Mouse (Mus musculus) layer of hippocampus, postnatal 14 days (tissue): ENCODE results near the gene Eif4g3. TPM values are rescaled to one million over a fixed set of nuclear protein-coding genes. Genes with fewer than 3 reads are reported as not detected.

Source experiments
- DNase-seq, 2 experiments: peaks; one replicate each; pipeline ENCODE4 v3.0.0; 2021 to 2022; ENCODE audit warnings: low spot score in 2 of 2, mixed read lengths in 1 of 2
- microRNA-seq, 2 experiments: library from miRNA; unstranded; fragments of <30 nt; microRNA quantifications; one replicate each; pipeline ENCODE4 v1.2.0; 2021
- total RNA-seq, 2 experiments: library from RNA; stranded (reverse); gene quantifications; 2 replicates each; pipeline ENCODE4 v1.2.3; 2021

Eif4g3 gene
- total RNA-seq, 2 experiments from 2014 or later = 162 to 164 TPM

DNA sequence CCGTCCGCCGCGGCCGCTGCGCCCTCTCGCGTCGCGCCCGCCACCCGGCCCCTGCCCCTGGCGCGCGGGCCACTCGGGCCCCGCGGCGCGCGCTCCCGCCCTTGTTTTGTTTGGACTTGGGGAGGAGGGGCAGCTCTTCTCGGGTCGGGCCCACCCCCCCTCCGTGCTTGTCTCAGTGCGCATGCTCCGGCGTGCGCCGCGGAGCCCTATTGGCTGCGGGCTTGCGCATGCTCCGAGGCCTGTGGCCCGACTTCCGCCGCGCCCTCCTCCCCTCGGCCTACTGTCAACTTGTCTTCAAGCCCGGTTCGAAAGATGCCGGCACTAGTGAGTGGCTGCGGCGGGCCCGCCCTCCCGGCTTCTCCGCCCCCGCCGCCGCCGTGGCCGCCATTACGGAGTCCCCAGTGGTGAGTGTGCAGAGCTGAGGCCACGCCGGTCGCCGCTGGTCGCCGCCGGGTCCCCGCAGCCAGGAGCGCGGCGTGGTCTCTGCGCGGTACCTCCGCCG lies 224.1 kb downstream of the Eif4g3 start:
- peak; percentile 96 to 98 for DNase-seq

DNA sequence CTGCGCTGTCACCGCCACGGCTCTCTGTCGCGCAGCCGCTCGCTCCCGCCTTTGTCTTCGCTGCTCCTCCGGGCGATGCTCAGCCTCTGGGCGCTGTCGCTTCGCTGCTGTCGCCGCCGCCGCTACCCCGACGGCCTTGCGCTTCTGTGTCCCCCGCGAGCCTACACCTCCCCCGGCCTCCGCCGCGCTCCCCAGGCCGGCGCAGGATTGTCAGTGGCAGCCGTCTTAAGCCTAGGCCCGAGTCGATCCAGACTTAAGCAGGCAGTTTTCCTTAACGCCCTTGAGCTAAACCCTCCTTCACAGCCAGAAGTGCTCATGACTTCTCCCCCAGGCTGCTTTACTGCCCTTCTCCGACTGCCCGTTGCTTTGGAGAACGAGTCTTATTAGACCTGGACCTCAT lies 224.6 kb downstream of the Eif4g3 start:
- DNase-seq = no peak

DNA sequence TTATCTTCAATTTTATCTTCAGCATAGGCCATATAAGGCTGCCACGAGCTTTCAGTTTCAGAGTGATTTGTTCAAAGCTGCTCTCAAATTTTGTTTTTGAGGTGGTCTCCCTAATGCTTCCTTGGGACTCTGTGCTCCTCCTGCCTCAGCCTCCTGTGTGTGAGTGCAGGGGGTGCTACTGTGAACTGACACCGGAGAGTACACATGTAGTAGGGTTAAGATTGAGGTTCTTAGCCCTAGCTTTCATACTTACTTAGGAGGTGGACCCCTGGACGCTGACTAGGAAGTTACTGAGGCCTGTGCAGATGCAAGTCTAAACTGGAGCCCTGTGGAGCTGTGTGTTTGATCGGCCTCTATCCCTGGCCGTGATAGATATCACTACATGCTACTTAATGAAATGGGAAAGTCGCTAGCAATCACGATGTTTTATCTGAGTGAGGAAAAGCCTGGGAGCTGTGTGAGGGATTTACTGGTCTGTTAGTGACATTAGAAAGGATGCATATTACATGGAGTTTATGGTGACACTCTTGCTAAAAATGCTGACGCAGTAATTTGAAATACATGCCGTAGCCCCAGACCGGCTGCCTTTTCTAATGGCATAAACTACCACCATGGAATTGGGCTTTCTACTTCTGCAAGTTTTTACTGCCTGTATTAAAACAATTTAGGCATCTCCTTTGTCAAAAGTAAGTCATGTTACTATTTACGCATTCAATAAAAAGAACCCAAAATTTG lies 225.3 kb downstream of the Eif4g3 start:
- DNase-seq = no peak

DNA sequence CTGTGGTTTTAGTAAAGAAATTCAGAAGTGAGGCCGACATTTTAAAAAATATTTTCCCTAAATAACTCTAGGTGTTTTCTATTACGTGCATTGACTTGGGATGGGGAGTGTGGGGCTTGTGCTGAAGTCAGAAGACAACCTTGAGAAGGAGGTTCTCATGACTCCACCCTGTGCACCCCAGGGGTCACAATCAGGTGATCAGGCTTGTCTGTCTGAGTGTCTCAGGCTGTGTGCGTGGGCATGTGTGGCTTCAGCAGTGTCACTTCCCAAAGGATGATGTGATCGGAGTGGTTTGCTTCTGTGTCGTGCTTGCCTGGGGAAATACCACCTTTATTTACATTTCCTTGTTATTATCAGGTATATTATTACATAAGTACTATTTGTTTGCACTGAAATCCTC lies 226.5 kb downstream of the Eif4g3 start:
- DNase-seq = no peak

DNA sequence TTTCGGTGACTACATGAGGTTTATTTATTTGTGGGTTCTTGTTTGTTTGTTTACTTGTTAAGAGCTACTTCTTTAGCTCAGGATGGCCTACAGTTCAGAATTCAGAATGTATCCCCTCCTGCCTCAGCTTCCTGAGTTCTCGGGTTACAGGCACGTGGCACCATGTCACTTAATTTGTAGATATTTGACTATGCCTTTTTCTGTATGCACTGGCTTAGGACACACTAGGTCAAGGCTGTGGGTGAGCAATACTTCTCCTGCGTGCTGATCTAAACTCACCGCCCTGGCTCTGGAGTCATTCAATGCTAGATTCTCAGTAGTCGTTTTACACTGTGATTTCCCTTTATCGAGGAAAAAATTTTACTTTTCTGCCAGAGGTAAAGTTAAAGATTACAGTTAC lies 227.9 kb downstream of the Eif4g3 start:
- no peak for DNase-seq

DNA sequence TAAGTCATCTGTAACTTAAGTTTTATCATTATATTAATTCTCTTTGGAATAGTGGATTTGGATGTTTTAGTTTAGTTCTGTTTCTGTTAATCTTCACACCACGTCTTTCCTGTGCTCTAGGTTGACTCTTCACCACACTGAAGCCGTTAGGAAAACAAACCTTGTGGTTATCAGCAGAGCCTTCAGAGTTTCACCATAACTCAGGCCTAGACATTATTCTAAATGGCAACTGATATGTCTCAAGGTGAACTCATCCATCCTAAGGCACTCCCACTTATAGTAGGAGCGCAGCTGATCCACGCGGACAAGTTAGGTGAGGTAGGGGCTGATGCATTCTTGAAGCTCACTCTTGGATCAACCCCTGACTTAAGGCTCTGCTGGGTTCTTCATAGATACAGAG lies 228.6 kb downstream of the Eif4g3 start:
- no peak for DNase-seq

DNA sequence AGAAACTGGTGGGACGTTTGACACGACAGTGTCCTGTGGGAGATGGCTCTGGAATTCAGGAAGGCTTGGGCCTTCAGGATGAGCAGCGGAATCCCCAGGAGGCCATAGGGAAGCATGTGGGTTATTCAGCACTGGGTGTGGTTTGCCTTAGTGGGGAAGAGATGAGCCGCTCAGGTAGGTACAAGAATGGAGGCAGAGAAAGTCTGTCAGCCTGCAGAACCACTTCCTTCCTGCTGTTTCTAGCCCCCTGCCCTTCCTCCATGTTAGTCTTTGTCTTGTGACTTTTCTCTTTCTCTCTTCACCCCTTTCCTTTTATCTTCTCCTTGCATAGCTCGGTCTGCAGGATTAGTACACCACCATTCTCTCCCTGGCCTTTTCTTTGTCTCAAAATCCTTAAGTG lies 229.6 kb downstream of the Eif4g3 start:
- DNase-seq = no peak

DNA sequence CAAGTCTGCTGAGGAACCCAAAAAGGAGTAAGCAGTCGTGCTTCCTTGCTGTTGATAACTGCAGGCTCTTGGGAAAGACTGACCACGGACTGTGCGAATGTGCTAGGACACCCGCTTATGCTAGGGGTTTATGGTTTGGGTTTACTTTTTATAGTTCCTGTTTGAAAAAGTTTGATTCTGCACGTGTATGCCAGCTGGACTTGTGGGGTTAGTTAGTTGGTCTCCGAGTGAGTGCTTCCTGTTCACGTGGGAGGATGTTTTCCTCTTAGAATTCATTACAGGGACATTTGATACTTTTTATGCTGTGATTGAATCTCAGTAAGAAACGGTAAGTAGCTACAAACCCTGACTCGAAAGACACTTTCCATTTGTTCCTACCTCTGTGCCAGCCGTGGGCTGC lies 230.8 kb downstream of the Eif4g3 start:
- no peak for DNase-seq

DNA sequence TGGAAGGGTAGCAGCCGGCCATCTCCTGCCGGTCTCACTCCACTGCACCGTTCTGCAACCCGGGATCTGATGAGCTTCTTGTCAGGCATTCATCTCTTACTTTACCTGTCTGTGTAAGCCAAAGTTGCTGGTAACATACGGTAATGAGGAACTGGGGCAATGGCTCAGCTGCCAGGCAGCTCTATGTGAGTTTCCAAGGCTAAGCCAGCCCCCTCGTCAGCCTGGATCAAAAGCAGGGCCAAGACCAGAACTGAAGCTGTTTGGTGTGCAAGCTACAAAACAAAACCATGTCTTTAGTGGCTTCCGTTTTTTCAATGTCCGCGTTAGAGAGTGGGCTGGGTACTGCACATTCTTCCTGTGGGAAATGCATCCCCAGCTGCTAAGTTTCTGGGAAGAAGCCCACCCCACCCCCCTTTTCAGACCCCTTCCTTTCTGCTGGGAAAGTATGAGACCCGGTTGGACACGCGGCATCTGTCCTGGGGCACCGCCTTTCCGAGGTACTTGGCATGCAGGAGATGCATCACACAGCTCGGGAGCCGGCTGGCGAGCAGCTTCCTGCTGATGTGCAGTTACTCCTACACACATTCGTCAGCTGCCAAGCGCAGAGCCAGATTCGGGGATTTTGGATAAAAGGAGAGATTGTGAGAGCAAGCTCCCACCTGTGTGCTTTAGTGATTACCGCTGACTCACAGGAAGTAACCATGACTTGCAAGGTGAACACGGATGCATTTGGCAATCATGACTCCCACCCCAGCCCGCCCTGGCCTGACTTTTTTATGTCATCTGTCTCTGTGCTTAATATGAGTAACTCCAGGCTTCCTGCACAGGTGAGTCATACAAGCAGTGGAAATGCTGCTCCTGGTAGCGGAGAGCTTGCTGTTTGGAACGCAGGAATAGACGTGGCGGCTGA lies 254.2 kb downstream of the Eif4g3 start:
- peak; percentile 62 to 70 for DNase-seq

DNA sequence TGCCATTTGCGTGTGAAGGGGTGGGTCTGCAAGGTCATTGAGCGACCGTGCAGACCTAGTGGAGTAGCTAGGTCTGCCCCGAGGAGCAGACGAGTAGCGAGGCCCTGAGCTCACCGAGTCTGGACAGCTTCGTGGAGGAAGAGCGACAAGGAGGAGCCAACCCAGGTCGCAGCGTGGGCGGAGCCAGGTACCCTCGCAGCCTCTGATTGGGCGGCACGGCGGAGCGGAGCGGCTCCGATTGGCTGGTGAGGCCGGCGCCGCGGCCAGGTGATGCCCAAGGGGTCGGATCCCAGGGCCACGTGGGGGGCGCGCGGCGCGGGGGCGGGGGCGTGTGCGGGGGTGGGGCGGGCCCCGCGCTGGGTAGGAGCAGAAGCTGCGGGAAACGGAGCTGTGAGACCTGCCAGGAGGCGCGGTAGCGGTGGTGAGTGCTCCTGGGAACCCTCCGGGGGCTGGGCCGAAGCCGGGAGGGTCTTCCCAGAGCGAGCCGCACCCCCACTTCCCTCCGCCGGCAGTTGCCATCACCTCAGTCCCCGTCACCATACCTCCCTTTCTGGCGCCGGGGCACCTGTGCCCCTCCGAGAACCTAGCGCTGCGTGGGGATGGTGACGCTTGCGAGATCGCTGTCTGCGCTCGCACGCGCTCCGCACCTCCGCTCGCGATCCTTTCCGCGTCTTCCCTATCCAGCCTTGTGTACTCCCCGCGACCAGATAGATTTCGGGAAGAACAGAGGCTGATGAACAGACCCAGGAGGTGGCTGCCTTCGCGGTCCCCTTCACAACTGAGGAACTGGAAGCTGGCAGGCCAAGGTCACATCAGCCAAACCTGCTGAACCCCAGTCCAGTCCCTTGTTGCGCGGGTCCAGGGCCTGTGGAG lies 257.5 kb downstream of the Eif4g3 start, which contains the start of the genes Sh2d5 and Kif17:
TSS of gene Sh2d5 (plus strand) at position 316 of the 873 bp plus-strand sequence.
TSS of gene Kif17 (plus strand) at position 348 of the 873 bp plus-strand sequence.
- DNase-seq = peak; percentile 83 to 89

DNA sequence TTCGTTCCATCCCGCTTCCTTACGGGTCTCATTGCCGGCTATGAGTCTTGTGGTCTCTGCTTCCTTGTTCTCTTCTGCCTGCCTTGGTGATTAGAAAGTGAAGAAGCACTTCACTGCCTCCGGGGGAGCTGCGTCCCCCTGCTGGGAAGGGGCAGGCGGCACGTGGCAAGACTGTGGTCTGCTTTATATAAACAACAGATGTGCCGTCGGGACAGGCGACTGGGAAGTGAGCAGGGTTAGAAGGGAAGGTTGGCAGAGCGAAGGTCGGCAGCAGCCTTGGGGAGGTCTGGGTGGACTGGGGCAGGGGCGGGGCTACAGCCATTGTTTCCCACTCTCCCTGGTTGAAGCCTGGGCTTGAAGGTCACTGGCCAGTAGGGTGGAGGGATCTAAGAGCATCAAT lies 259.0 kb downstream of the Eif4g3 start:
- no peak for DNase-seq

DNA sequence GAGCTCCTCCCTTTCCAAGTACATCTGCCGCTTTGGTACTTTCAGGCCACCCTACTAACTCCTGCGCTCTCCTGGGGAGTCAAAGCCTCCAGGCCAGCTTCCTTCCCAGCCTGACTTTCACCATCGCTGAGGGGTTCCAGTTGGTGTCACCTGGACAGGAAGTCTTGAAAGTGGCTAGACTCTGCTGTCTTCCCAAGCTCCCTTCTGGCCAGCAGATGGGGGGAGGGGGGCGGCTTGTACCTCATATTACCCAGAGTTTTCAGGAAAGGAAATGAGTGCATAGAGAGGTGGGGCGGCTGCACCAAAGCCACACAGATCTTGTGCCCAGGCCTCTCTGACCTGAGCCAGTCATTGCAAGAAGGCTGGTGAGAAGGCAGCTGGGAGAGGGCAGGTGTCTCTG lies 259.4 kb downstream of the Eif4g3 start:
- no peak for DNase-seq

DNA sequence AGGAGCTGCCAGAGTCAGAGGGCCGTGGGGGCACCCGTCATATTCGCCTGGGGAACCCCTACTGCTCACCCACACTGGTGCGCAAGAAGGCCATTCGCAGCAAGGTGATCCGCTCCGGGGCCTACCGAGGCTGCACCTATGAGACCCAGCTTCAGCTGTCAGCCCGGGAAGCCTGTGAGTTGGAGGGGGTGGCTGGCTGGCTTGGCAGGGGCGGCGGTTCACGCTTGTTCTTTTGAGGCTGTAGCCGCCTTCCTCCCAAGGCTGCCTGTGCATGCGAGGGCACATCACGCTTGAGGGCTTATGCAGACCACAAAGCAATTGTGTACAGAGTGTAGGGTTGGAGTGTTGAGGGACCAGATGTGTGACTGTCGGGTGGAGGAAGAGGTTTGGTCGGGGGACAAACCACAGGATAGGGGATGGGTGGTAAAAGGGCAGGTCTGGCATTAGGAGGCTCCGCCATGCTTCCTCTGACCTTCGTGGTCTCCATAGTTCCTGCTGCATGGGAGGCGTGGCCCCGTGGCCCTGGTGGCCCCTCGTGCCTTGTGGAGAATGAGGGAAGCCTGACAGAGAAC lies 264.4 kb downstream of the Eif4g3 start:
- no peak for DNase-seq

Small RNA genes within 50 kb of the gene (microRNA-seq; reads per million reads assigned to microRNA genes)
- 0 to 0.23 reads per million in 2 experiments for gene Mir6399

Other genes with a start within 250 kb of the Eif4g3 start
- 1 to 10 TPM; 5.3 to 5.6 TPM for gene Alpl, start 196.6 kb upstream of the Eif4g3 start, total RNA-seq
- 10 to 100 TPM; 49.3 to 57.2 TPM for gene Ece1, start 130.8 kb upstream of the Eif4g3 start, total RNA-seq
- 100 to 1,000 TPM; 144 to 149 TPM for gene Hp1bp3, start 223.3 kb downstream of the Eif4g3 start, total RNA-seq